ENCODE assay signal across 8 mouse cellular contexts in genomic region chr16:5306588-5307248, GRCm38 (mm10). TPM values are rescaled to one million over a fixed set of nuclear protein-coding genes. Genes with fewer than 3 reads are reported as not detected.
DNase-seq lines count a peak whose midpoint lies in the region; ATAC-seq lines count a peak whose summit lies in the region.

No protein-coding gene starts in this region.

- peak overlapping the region; percentile 51 for H3K4me3 ChIP-seq in hindbrain, embryonic 16.5 days (ENCODE audit: low read length)

- peak; percentile 94 for ATAC-seq in hindbrain, embryonic 16.5 days

- H3K4me2 ChIP-seq in hindbrain, embryonic 16.5 days (ENCODE audit: low read length) = peak overlapping the region; percentile 81

- peak overlapping the region; percentile 75 for H3K9ac ChIP-seq in hindbrain, embryonic 16.5 days (ENCODE audit: low read depth, low read length)

- H3K36me3 ChIP-seq in hindbrain, embryonic 16.5 days (ENCODE audit: control insufficient read depth, insufficient read depth, low read length) = no peaks in the 10 kb centered on the region

- WGBS in hindbrain, embryonic 16.5 days = under 1% methylated on average over 36 of the region's 36 CpGs

- H3K27me3 ChIP-seq in hindbrain, embryonic 16.5 days (replicated peaks; ENCODE audit: control insufficient read depth, insufficient read depth, low read length) = no peaks in the 10 kb centered on the region; the same call in 1 of the 2 replicates

- H3K9me3 ChIP-seq in hindbrain, embryonic 16.5 days (ENCODE audit: control insufficient read depth, low read length) = no peaks in the 10 kb centered on the region

- peaks cover 3% of the 10 kb centered on the region; the same call in 1 of the 2 replicates for H3K4me1 ChIP-seq in hindbrain, embryonic 16.5 days (ENCODE audit: control insufficient read depth, insufficient read depth, low read depth, low read length)

- peak; percentile 75 for DNase-seq in T-cell, adult 2 months (ENCODE audit: low spot score)
- DNase-seq in cerebellum, postnatal 36 days = peak; percentile 91 to 95
- DNase-seq in gastrocnemius, adult 18-20 months (ENCODE audit: low spot score) = peak; percentile 83
- peak; percentile 70 for DNase-seq in left cerebral cortex, adult 11 months (ENCODE audit: low spot score)
- peak; percentile 91 for DNase-seq in lung, postnatal 36 days
- peak; percentile 86 for DNase-seq in retina, postnatal 1 day
- peak; percentile 93 for DNase-seq in thymus, postnatal 4 days

- no peak overlapping the region for H3K27ac ChIP-seq in hindbrain, embryonic 16.5 days (ENCODE audit: low read depth, low read length)

RNA-seq across cellular contexts. Expression of gene Eef2kmt, which starts 50.9 kb away (rescaled TPM):
- 1 to 10 TPM; 6.5 to 6.9 TPM for total RNA-seq in gastrocnemius, adult 18-20 months (2021)
- polyA plus RNA-seq in hindbrain, embryonic 16.5 days (2015; fragmentation: Nextera tagmentation; extraction: Ambion mirVana) = 9.4 and 9.5 TPM in 2 replicates
